Mouse (Mus musculus): ENCODE results near the gene Omp.

GRCm38 (mm10) chr7:98191571-98192250 is 46.4 kb upstream of the Omp start:
- TF ChIP-seq GATA1 (IDR thresholded peaks at IDR 0.05; ENCODE audit: borderline replicate concordance, low read length): no peak
- TF ChIP-seq CTCF (IDR thresholded peaks at IDR 0.05; ENCODE audit: low read depth, low read length): no peak
- no peak for TF ChIP-seq GATA2 (IDR thresholded peaks at IDR 0.05; ENCODE audit: borderline replicate concordance, low read depth, low read length)
- TF ChIP-seq TAL1 (conservative IDR thresholded peaks at IDR 0.05; ENCODE audit: low read depth, low read length): no peak
- no peak for TF ChIP-seq POLR2AphosphoS5 (IDR thresholded peaks at IDR 0.05; ENCODE audit: insufficient replicate concordance, low read depth, low read length)
